Mouse (Mus musculus) limb, embryonic 10.5 days (tissue): Measurements from ENCODE around the gene Dock4. TPM values are rescaled to one million over a fixed set of nuclear protein-coding genes. Genes with fewer than 3 reads are reported as not detected.

Experiments used
- DNase-seq: peaks from one replicate; pipeline ENCODE4 v3.0.0-alpha.2; 2017; ENCODE audit warnings: low spot score
- H3K27ac ChIP-seq: fragments of 300-500 bp; sonication (generic); 2 replicates; pipeline ENCODE4 v1.5.1; 2016; ENCODE audit warnings: mild to moderate bottlenecking
- H3K27me3 ChIP-seq: fragments of 300-500 bp; sonication (generic); 2 replicates; pipeline ENCODE4 v1.6.1; 2016; ENCODE audit warnings: low read depth, mild to moderate bottlenecking; ENCODE audit not compliant: poor library complexity, severe bottlenecking
- H3K36me3 ChIP-seq: fragments of 300-500 bp; sonication (generic); 2 replicates; pipeline ENCODE4 v1.6.1; 2016; ENCODE audit warnings: mild to moderate bottlenecking, moderate library complexity
- H3K4me1 ChIP-seq: fragments of 300-500 bp; sonication (generic); 2 replicates; pipeline ENCODE4 v1.6.1; 2016
- H3K4me3 ChIP-seq: fragments of 300-500 bp; sonication (generic); 2 replicates; pipeline ENCODE4 v1.5.1; 2016; ENCODE audit warnings: mild to moderate bottlenecking, moderate library complexity
- H3K9me3 ChIP-seq: fragments of 300-500 bp; sonication (generic); replicated peaks from 2 replicates; pipeline ENCODE4 v1.6.1; 2016; ENCODE audit warnings: mild to moderate bottlenecking
- WGBS: fragments of 180-500 bp; shearing (Covaris S2); methylation state at CpG from one replicate; pipeline ENCODE4 v1.1.7; 2016; 5-methylcytosine and 5-hydroxymethylcytosine counted together
- polyA plus RNA-seq: library from polyadenylated mRNA; unstranded; fragments of >200 nt; fragmentation: Nextera tagmentation; extraction: Ambion mirVana; gene quantifications from 2 replicates; pipeline ENCODE4 v1.2.1, GENCODE M21; 2016

Gene Dock4
- polyA plus RNA-seq, 1 experiment from 2014 or later = 18.8 TPM

- 94% methylated on average over 6 of the region's 6 CpGs for WGBS
- no peak for DNase-seq
- no peaks in the 10 kb centered on the region for H3K9me3 ChIP-seq
These were observed 150.7 kb downstream of the Dock4 start for GRCm38 (mm10) chr12:40596441-40596840.

DNA sequence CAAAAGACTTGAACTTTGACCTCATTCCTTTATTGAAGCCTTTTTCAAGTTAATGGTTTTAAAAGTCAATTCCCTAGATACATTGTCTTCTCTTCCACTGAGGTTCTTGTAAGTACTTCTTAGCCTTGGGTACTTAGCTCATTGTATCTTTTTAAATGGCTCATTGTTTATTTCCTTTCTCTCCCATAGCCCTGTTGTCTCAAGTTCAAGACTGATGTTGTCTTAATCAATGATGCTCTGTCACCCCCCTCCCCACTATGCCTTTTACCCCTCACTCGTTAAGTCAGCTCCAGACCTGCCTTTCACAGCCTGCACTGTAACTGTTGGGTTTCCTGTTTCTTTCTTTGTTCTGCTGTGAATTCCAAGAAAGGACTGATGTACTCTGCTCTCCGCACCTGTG lies 154.2 kb downstream of the Dock4 start:
- Histone ChIP-seq H3K9me3 (no peaks in the 10 kb centered on the region), H3K36me3 (no peaks in the 10 kb centered on the region), H3K4me3 (no peak overlapping the region), H3K27ac (no peak overlapping the region), H3K4me1 (no peaks in the 10 kb centered on the region), H3K27me3 (no peaks in the 10 kb centered on the region)
- WGBS = 76% methylated on average over 2 of the region's 2 CpGs
- no peak for DNase-seq

More at GRCm38 (mm10) chr12:40596441-40596840, 150.7 kb downstream of the Dock4 start:
- Histone ChIP-seq H3K27ac (no peak overlapping the region), H3K4me3 (no peak overlapping the region), H3K27me3 (no peaks in the 10 kb centered on the region), H3K4me1 (no peaks in the 10 kb centered on the region), H3K36me3 (no peaks in the 10 kb centered on the region)

- no peak overlapping the region for H3K27ac ChIP-seq
- H3K4me1 ChIP-seq = no peaks in the 10 kb centered on the region
- WGBS = 93% methylated on average over 4 of the region's 4 CpGs
- no peaks in the 10 kb centered on the region for H3K36me3 ChIP-seq
- H3K27me3 ChIP-seq = no peaks in the 10 kb centered on the region
- DNase-seq = no peak
- no peak overlapping the region for H3K4me3 ChIP-seq
- no peaks in the 10 kb centered on the region for H3K9me3 ChIP-seq
These were observed 159.8 kb downstream of the Dock4 start for GRCm38 (mm10) chr12:40605565-40605964.

GRCm38 (mm10) chr12:40622926-40623325 lies 177.2 kb downstream of the Dock4 start:
- no peaks in the 10 kb centered on the region for H3K9me3 ChIP-seq
- no peaks in the 10 kb centered on the region for H3K36me3 ChIP-seq
- no peak for DNase-seq
- no peaks in the 10 kb centered on the region for H3K27me3 ChIP-seq
- H3K4me1 ChIP-seq = peaks cover 13% of the 10 kb centered on the region
- H3K27ac ChIP-seq = no peak overlapping the region
- no peak overlapping the region for H3K4me3 ChIP-seq

DNA sequence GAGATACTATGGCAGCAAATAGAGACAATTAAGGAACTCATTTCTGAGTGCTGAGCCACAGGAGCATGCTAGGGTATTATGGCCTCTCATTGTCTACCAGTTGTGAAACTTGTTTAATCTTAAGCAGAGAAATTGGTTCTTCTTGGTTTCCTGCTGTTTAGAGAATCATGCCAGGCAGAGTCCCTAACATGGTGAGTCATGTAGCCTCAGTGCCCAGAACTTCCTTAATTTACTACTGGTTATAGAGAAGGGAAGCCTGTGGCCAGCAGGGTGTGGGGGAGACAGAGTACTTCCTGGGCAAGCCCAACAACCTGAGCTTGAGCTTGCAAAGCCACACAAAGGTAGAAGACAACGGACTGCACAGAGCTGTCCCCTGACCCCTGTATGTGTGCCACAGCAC lies 180.8 kb downstream of the Dock4 start:
- Histone ChIP-seq H3K4me1 (peaks cover 8% of the 10 kb centered on the region), H3K27ac (no peak overlapping the region), H3K36me3 (no peaks in the 10 kb centered on the region), H3K4me3 (no peak overlapping the region), H3K9me3 (no peaks in the 10 kb centered on the region), H3K27me3 (no peaks in the 10 kb centered on the region)
- WGBS = 94% methylated on average over 1 of the region's 1 CpGs
- DNase-seq = no peak

GRCm38 (mm10) chr12:40633242-40633641 lies 187.5 kb downstream of the Dock4 start:
- WGBS = 85% methylated on average over 2 of the region's 2 CpGs
- H3K36me3 ChIP-seq = no peaks in the 10 kb centered on the region
- H3K9me3 ChIP-seq = no peaks in the 10 kb centered on the region
- H3K4me1 ChIP-seq = peaks cover 11% of the 10 kb centered on the region; the same call in 1 of the 2 replicates
- DNase-seq = no peak
- no peak overlapping the region for H3K27ac ChIP-seq
- no peaks in the 10 kb centered on the region for H3K27me3 ChIP-seq
- no peak overlapping the region for H3K4me3 ChIP-seq

DNA sequence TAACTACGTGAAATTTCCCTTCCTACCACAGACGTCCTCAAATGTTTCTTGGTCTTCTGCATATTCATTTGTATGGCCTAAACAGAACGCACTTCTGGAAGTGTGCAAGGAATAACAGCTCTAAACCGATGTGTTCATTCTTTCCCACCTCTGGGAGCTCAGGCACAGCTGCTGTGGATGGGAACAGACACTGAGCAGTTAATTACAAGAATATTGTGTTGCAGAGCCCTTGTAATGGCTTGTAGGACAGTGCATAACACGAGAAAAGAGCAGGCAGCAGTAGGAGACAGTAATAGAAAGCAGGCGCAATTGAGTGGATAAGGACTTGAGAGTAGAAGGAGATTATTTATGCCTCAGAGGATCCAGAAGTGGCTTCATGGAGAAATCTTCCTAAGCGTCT lies 188.4 kb downstream of the Dock4 start:
- Histone ChIP-seq H3K36me3 (no peaks in the 10 kb centered on the region), H3K4me3 (no peak overlapping the region), H3K27ac (no peak overlapping the region), H3K4me1 (peaks cover 11% of the 10 kb centered on the region; the same call in 1 of the 2 replicates), H3K27me3 (no peaks in the 10 kb centered on the region), H3K9me3 (no peaks in the 10 kb centered on the region)
- WGBS = 81% methylated on average over 7 of the region's 7 CpGs
- no peak for DNase-seq

DNA sequence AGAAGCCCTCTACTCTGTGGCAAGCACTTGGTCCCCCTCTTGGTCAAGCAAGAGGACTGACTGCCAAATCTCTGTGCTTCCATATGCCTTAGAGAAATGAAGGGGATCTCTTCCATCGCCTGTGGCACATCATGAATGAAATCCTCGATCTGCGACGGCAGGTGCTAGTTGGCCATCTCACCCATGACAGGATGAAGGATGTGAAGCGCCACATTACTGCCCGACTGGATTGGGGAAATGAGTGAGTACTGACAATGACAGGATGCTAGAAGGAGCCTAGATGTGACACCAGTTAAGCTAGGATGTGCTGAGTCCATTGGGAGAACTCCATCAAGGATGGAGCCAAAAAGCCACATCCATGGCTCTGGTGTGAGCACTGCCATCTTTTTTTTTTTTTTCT lies 190.2 kb downstream of the Dock4 start:
- no peaks in the 10 kb centered on the region for H3K36me3 ChIP-seq
- no peak overlapping the region for H3K4me3 ChIP-seq
- no peak overlapping the region for H3K27ac ChIP-seq
- WGBS = 95% methylated on average over 6 of the region's 6 CpGs
- H3K4me1 ChIP-seq = peaks cover 11% of the 10 kb centered on the region; the same call in 1 of the 2 replicates
- no peaks in the 10 kb centered on the region for H3K27me3 ChIP-seq
- no peaks in the 10 kb centered on the region for H3K9me3 ChIP-seq
- DNase-seq = no peak

GRCm38 (mm10) chr12:40637427-40637826 lies 191.7 kb downstream of the Dock4 start:
- no peaks in the 10 kb centered on the region for H3K27me3 ChIP-seq
- H3K4me1 ChIP-seq = peaks cover 11% of the 10 kb centered on the region; the same call in 1 of the 2 replicates
- no peak overlapping the region for H3K27ac ChIP-seq
- no peak overlapping the region for H3K4me3 ChIP-seq
- 0 out of 2 replicates have a peak, but pooled peaks cover 5% of the 10 kb centered on the region for H3K36me3 ChIP-seq
- no peaks in the 10 kb centered on the region for H3K9me3 ChIP-seq
- 88% methylated on average over 2 of the region's 2 CpGs for WGBS
- no peak for DNase-seq

DNA sequence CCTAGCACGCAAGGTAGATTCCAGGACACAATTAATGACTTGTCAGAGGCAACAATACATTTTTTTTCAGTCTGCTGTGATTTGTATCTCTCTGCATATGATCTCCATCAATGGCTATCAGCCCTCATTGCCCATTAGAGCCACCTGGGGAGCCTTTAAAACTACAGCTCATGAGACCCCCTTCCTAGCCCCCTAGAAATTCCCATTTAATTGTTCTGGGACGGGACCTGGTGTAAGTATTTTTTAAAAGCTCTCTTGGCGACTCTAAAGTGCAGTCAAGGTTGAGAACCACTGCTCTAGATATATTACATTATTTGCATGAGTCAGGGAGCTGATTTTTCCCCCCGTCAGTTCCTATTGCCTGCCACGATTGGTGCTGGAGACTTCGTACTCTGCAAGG lies 200.1 kb downstream of the Dock4 start:
- Histone ChIP-seq H3K9me3 (no peaks in the 10 kb centered on the region), H3K36me3 (0 out of 2 replicates have a peak, but pooled peaks cover 5% of the 10 kb centered on the region), H3K4me1 (no peaks in the 10 kb centered on the region), H3K27me3 (no peaks in the 10 kb centered on the region), H3K4me3 (no peak overlapping the region), H3K27ac (no peak overlapping the region)
- DNase-seq = no peak
- whole genome bisulfite sequencing = 87% methylated on average over 6 of the region's 6 CpGs

GRCm38 (mm10) chr12:40654312-40654711 lies 208.6 kb downstream of the Dock4 start:
- no peaks in the 10 kb centered on the region for H3K36me3 ChIP-seq
- H3K4me3 ChIP-seq = no peak overlapping the region
- WGBS = 88% methylated on average over 2 of the region's 2 CpGs
- no peaks in the 10 kb centered on the region for H3K4me1 ChIP-seq
- DNase-seq = no peak
- no peak overlapping the region for H3K27ac ChIP-seq
- no peaks in the 10 kb centered on the region for H3K27me3 ChIP-seq
- no peaks in the 10 kb centered on the region for H3K9me3 ChIP-seq

DNA sequence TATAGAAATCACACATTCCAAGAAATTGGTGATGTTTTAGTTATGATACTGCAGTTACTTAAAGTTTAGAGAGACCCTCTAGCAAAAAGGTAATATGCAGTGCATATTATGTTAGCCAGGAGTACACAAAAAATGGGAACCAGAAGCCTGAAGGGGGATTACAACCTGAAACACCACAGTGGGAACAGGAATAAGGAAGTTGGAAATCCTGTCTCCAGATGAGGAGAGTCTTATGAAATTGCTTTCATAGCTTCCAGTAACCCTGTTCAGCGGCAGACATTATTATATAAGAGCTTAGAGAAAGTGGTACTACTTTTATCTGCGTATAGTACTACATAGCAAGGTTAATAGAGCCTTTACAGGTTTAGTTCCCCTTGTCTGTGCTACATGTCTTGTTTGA lies 210.1 kb downstream of the Dock4 start:
- Histone ChIP-seq H3K36me3 (no peaks in the 10 kb centered on the region), H3K4me3 (no peak overlapping the region), H3K4me1 (no peaks in the 10 kb centered on the region), H3K27me3 (no peaks in the 10 kb centered on the region), H3K27ac (no peak overlapping the region), H3K9me3 (no peaks in the 10 kb centered on the region)
- no peak for DNase-seq
- 90% methylated on average over 2 of the region's 2 CpGs for WGBS

GRCm38 (mm10) chr12:40656438-40656837 lies 210.7 kb downstream of the Dock4 start:
- no peaks in the 10 kb centered on the region for H3K9me3 ChIP-seq
- no peaks in the 10 kb centered on the region for H3K4me1 ChIP-seq
- no peak overlapping the region for H3K4me3 ChIP-seq
- H3K36me3 ChIP-seq = no peaks in the 10 kb centered on the region
- WGBS = 82% methylated on average over 5 of the region's 5 CpGs
- no peak overlapping the region for H3K27ac ChIP-seq
- no peaks in the 10 kb centered on the region for H3K27me3 ChIP-seq
- DNase-seq = no peak

DNA sequence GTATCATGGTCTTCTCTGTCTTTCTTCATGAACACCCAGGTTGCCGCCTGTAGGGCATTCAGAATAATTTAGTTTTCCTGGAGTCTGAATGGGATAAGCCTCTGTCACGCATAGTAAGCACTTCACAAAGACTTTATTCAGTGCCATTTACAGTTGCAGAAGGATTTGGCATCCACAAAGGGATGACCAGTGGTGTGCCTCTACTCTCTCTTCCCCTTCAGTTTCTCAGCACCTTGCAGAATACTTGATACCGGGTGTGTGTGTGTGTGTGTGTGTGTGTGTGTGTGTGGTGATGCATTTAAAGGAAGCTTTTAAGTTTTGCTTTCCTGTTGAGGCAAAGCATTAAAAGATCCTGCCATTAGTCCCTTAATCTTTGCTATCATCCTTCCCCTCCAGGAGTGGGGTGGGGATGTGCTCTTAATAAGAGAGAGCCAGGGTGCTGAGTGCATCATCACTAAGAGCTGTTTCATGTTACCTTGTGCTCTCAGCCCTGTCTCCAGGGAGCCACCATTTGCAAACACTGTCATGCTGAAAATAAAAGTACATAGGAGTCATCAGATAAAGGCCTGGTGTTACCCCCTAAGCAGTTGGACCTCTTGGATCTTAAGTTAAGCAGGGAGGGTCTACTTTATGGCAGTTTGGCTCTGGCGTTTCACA lies 211.6 kb downstream of the Dock4 start:
- DNase-seq = no peak
- no peaks in the 10 kb centered on the region for H3K4me1 ChIP-seq
- WGBS = 79% methylated on average over 4 of the region's 4 CpGs
- H3K36me3 ChIP-seq = no peaks in the 10 kb centered on the region
- no peak overlapping the region for H3K4me3 ChIP-seq
- no peaks in the 10 kb centered on the region for H3K27me3 ChIP-seq
- no peak overlapping the region for H3K27ac ChIP-seq
- H3K9me3 ChIP-seq = no peaks in the 10 kb centered on the region
